Mouse (Mus musculus) urinary bladder, postnatal 36 days (tissue): ENCODE data around the gene Npas2.

Experiments
- DNase-seq, 2 experiments: peaks; one replicate each; pipeline ENCODE4 v3.0.0; 2022; ENCODE audit warnings: low spot score in 2 of 2, mixed read lengths in 1 of 2

The Npas2 gene

GRCm38 (mm10) chr1:39192997-39193861 is at the start of gene Npas2:
Npas2 (plus strand) TSS chr1:39193731.
- DNase-seq: no peak

GRCm38 (mm10) chr1:39156778-39157177 is 36.8 kb upstream of the Npas2 start:
- DNase-seq: no peak

GRCm38 (mm10) chr1:39160167-39160566 is 33.4 kb upstream of the Npas2 start:
- DNase-seq: no peak

- no peak for DNase-seq
Measured at GRCm38 (mm10) chr1:39163077-39163476, 30.5 kb upstream of the Npas2 start.

GRCm38 (mm10) chr1:39176690-39177089 is 16.8 kb upstream of the Npas2 start:
- DNase-seq: no peak

- DNase-seq: no peak
Measured at GRCm38 (mm10) chr1:39177211-39177610, 16.3 kb upstream of the Npas2 start.

GRCm38 (mm10) chr1:39179806-39180205 is 13.7 kb upstream of the Npas2 start:
- DNase-seq: no peak

- DNase-seq: no peak
Measured at GRCm38 (mm10) chr1:39180517-39180916, 13.0 kb upstream of the Npas2 start.

GRCm38 (mm10) chr1:39181901-39182300 is 11.6 kb upstream of the Npas2 start:
- no peak for DNase-seq

GRCm38 (mm10) chr1:39185833-39186232 is 7.7 kb upstream of the Npas2 start:
- no peak for DNase-seq

- DNase-seq: no peak
Measured at GRCm38 (mm10) chr1:39186711-39187437, 6.7 kb upstream of the Npas2 start.

- no peak for DNase-seq
Measured at GRCm38 (mm10) chr1:39191122-39191521, 2.4 kb upstream of the Npas2 start.

- peak; percentile 57 to 68 for DNase-seq
Measured at GRCm38 (mm10) chr1:39192460-39192996, 1.0 kb upstream of the Npas2 start.

GRCm38 (mm10) chr1:39193862-39194675 is 538 bp downstream of the Npas2 start:
- DNase-seq: peak; percentile 31 to 37

GRCm38 (mm10) chr1:39194959-39195358 is 1.4 kb downstream of the Npas2 start:
- no peak for DNase-seq

GRCm38 (mm10) chr1:39196126-39196525 is 2.6 kb downstream of the Npas2 start:
- DNase-seq: no peak

GRCm38 (mm10) chr1:39196676-39197375 is 3.3 kb downstream of the Npas2 start:
- DNase-seq: peak; percentile 69 to 81

- DNase-seq: no peak
Measured at GRCm38 (mm10) chr1:39205021-39205420, 11.5 kb downstream of the Npas2 start.

- DNase-seq: no peak
Measured at GRCm38 (mm10) chr1:39205697-39206096, 12.2 kb downstream of the Npas2 start.

GRCm38 (mm10) chr1:39206942-39207341 is 13.4 kb downstream of the Npas2 start:
- DNase-seq: peak in 1 of 2 experiments; percentile 31

GRCm38 (mm10) chr1:39210928-39211327 is 17.4 kb downstream of the Npas2 start:
- no peak for DNase-seq
